Mouse (Mus musculus) hindbrain, embryonic 11.5 days (tissue): Measurements from ENCODE around the gene Mpl. TPM values are rescaled to one million over a fixed set of nuclear protein-coding genes. Genes with fewer than 3 reads are reported as not detected.

Experiments
- ATAC-seq: fragments of 200-750 bp; cut with Nextera tagmentation; 2 replicates; pipeline ENCODE4 v1.8.0; 2017; ENCODE audit warnings: mild to moderate bottlenecking, moderate TSS enrichment, moderate library complexity; ENCODE audit not compliant: low FRiP score
- DNase-seq: peaks from one replicate; pipeline ENCODE4 v3.0.0-alpha.2; 2015; ENCODE audit warnings: low spot score
- H3K27ac ChIP-seq: fragments of 300-500 bp; sonication (generic); 2 replicates; pipeline ENCODE4 v1.5.1; 2014; ENCODE audit warnings: mild to moderate bottlenecking, low read depth, low read length
- H3K27me3 ChIP-seq: fragments of 300-500 bp; sonication (generic); 2 replicates; pipeline ENCODE4 v1.6.1; 2014; ENCODE audit warnings: mild to moderate bottlenecking, low read length, moderate library complexity, mixed read lengths; ENCODE audit not compliant: control insufficient read depth, insufficient read depth
- H3K36me3 ChIP-seq: fragments of 300-500 bp; sonication (generic); 2 replicates; pipeline ENCODE4 v1.6.1; 2014; ENCODE audit warnings: mild to moderate bottlenecking, low read length, moderate library complexity, mixed read lengths; ENCODE audit not compliant: control insufficient read depth, insufficient read depth
- H3K4me1 ChIP-seq: fragments of 300-500 bp; sonication (generic); replicated peaks from 2 replicates; pipeline ENCODE4 v1.6.1; 2014; ENCODE audit warnings: low read length, mixed read lengths; ENCODE audit not compliant: control insufficient read depth, insufficient read depth
- H3K4me2 ChIP-seq: fragments of 300-500 bp; sonication (generic); replicated peaks from 2 replicates; pipeline ENCODE4 v1.6.1; 2014; ENCODE audit warnings: mild to moderate bottlenecking, low read depth, low read length
- H3K4me3 ChIP-seq: fragments of 300-500 bp; sonication (generic); 2 replicates; pipeline ENCODE4 v1.5.1; 2014; ENCODE audit warnings: low read depth, low read length
- H3K9ac ChIP-seq: fragments of 300-500 bp; sonication (generic); 2 replicates; pipeline ENCODE4 v1.6.1; 2014; ENCODE audit warnings: low read depth, low read length
- H3K9me3 ChIP-seq: fragments of 300-500 bp; sonication (generic); 2 replicates; pipeline ENCODE4 v1.6.1; 2016; ENCODE audit warnings: low read length; ENCODE audit not compliant: control insufficient read depth
- WGBS: fragments of 180-500 bp; shearing (Covaris S2); extraction: QIAGEN DNeasy Blood & Tissue Kit; methylation state at CpG from one replicate; pipeline ENCODE4 v1.1.7; 2014; 5-methylcytosine and 5-hydroxymethylcytosine counted together
- polyA plus RNA-seq: library from polyadenylated mRNA; unstranded; fragments of >200 nt; fragmentation: Nextera tagmentation; extraction: Ambion mirVana; gene quantifications from 2 replicates; pipeline ENCODE4 v1.2.1, GENCODE M21; 2014

Gene Mpl
- polyA plus RNA-seq, 1 experiment from 2014 or later, result 1.3 TPM

DNA sequence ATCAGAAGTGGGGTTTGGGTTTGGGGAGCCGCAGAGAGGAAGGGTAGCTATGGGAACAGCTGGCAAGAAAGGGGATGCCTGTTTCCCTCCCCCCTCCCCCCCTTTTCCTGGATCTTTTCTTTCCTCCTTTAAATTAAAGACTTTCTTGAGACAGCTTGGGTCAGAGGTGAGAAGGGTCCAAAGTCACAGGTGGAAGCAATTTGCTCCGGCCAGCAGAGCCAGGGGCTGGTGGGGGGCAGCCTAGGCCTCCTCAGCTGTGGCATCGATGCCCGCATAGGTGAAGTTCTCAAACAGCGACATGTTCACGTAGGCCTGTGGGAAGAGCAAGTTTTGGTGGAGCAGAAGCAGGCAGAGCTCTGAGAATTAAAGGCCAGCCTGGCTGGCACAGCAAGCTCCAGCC lies 14.0 kb upstream of the Mpl start:
- H3K36me3 ChIP-seq, result no peaks in the 10 kb centered on the region
- ATAC-seq (no peak), DNase-seq (no peak)
- no peaks in the 10 kb centered on the region for H3K4me1 ChIP-seq
- no peak overlapping the region for H3K4me3 ChIP-seq
- H3K27ac ChIP-seq, result no peak overlapping the region
- 65% methylated on average over 6 of the region's 6 CpGs for WGBS
- no peak overlapping the region for H3K4me2 ChIP-seq
- H3K9me3 ChIP-seq, result no peaks in the 10 kb centered on the region
- no peak overlapping the region for H3K9ac ChIP-seq
- no peaks in the 10 kb centered on the region for H3K27me3 ChIP-seq

DNA sequence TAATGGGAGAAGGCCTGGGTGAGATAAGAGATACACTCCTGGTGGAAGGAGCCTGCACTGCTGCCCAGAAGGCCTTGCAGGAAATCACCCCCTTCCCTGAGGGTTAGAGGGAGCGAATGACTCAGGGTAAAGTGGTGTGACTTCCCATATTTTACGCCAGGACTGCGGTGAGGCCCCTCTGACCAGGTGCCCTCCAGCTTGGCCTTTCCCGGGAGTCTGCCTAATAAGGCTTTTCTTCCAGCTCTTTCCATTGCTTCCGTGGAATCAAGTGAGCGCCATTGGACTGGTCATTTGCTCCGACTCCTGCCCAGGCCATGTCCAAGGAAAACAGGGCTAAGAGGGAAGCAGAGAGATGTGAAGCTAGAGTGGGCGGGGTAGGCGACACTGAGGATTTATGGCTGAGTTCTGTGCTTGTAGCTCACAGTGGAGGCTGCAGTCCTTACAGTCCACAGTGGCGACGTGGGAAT lies 8.4 kb upstream of the Mpl start:
- DNase-seq (no peak), ATAC-seq (no peak)
- Histone ChIP-seq H3K9me3 (no peaks in the 10 kb centered on the region), H3K4me3 (no peak overlapping the region), H3K27me3 (no peaks in the 10 kb centered on the region), H3K27ac (no peak overlapping the region), H3K9ac (no peak overlapping the region), H3K4me2 (no peak overlapping the region), H3K4me1 (no peaks in the 10 kb centered on the region), H3K36me3 (no peaks in the 10 kb centered on the region)
- 60% methylated on average over 10 of the region's 11 CpGs for WGBS

DNA sequence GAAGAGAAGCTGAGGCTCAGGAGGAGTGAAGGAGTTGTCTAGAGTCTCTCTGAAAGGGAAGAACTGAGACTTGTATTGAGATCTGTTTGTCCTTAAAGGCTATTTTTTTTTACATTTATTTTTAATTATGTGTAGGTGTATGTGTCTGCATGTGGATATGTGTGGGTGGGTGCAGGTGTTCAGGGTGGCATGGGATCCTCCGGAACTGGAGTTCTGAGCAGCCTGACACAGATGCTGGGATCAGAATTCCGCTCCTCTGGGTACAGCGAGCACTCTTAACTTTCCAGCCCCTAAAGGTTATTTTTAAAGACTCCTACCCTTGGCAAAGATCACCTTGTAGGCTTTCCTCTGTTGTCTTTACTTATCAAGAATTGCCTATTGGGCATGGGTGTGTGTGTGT lies 7.6 kb upstream of the Mpl start:
- H3K4me3 ChIP-seq, result no peak overlapping the region
- H3K27ac ChIP-seq, result no peak overlapping the region
- H3K9ac ChIP-seq, result no peak overlapping the region
- DNase-seq, result no peak
- no peaks in the 10 kb centered on the region for H3K36me3 ChIP-seq
- H3K9me3 ChIP-seq, result no peaks in the 10 kb centered on the region
- 97% methylated on average over 3 of the region's 3 CpGs for WGBS
- no peaks in the 10 kb centered on the region for H3K4me1 ChIP-seq
- H3K27me3 ChIP-seq, result no peaks in the 10 kb centered on the region
- H3K4me2 ChIP-seq, result no peak overlapping the region
- no peak for ATAC-seq

DNA sequence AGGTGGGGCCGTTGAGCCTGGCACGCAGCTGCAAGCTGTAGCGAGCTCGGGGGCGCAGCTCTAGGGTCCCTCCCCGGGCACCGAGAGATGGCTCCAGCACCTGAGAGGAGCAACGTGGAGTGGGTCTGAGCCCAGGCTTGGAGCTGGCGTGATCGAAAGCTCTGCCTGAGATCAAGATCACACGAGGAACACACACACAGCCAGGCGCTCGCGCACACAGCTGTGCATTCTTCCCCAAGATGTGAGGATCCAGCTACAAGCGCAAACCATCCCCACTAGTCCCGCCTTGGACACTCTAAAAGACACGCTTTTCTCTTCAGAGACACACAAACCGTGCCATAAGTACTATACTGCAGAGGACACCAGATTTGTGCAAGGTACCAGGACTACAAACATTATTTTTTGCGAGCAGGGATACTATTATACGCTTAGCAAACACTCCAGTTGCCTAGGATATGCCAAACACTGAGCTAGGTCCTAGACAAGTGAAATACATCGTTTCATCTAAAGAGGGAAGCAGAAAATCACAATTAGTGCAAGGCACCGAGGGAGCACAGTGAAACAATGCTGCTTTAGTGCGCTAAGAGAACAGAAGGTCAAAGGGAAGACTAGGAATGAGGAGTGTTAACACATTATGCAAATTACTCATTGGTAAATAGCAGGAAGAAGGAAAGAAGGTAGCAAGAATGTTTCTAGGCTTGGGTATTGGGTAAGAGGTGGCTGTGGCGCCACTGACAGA lies 10.7 kb downstream of the Mpl start:
- Histone ChIP-seq H3K36me3 (no peaks in the 10 kb centered on the region), H3K9me3 (no peaks in the 10 kb centered on the region), H3K27ac (no peak overlapping the region), H3K9ac (peak overlapping the region; percentile 49; the same call in 1 of the 2 replicates), H3K4me2 (peak overlapping the region; percentile 65), H3K27me3 (no peaks in the 10 kb centered on the region; the same call in 1 of the 2 replicates), H3K4me3 (peak overlapping the region; percentile 39), H3K4me1 (0 out of 2 replicates have a peak, but pooled peaks cover 3% of the 10 kb centered on the region)
- DNase-seq (peak; percentile 57), ATAC-seq (peak; percentile 36)
- WGBS, result 25% methylated on average over 24 of the region's 24 CpGs

DNA sequence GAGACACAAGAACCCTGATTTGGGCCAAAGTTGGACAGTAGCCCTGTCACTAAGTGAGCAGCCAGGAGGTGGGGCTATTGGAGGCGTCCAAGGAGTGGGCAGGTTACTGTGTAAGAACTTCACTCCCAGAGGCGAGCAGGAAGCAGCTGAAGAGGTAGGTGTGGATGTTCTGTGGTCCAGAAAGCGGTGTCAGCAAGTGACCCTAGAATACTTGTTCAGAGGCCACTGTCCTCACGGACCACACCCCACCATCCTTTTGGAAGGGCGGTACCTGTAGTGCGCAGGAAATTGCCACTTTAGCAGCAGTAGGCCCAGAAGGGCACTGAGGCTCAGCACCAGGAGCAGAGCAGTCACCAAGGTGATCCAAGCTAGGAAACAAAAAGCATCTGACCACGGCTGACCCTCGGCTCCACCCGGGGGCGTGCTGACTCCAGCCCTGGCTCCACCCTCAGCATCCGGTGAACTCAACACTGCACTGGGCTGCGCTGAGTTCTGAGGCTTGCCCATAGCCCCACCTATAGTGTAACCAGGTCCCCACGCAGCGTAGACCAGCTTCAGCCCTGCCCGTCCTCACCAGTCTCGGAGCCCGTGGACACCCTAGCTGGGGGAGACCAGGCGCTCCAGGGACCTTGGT lies 11.4 kb downstream of the Mpl start:
- Histone ChIP-seq H3K27me3 (no peaks in the 10 kb centered on the region; the same call in 1 of the 2 replicates), H3K9me3 (no peaks in the 10 kb centered on the region), H3K4me2 (peak overlapping the region; percentile 65), H3K36me3 (no peaks in the 10 kb centered on the region), H3K4me3 (peak overlapping the region; percentile 39), H3K27ac (no peak overlapping the region), H3K9ac (peak overlapping the region; percentile 49; the same call in 1 of the 2 replicates), H3K4me1 (0 out of 2 replicates have a peak, but pooled peaks cover 3% of the 10 kb centered on the region)
- peak; percentile 31 for DNase-seq
- 21% methylated on average over 18 of the region's 18 CpGs for WGBS
- peak; percentile 80 for ATAC-seq

DNA sequence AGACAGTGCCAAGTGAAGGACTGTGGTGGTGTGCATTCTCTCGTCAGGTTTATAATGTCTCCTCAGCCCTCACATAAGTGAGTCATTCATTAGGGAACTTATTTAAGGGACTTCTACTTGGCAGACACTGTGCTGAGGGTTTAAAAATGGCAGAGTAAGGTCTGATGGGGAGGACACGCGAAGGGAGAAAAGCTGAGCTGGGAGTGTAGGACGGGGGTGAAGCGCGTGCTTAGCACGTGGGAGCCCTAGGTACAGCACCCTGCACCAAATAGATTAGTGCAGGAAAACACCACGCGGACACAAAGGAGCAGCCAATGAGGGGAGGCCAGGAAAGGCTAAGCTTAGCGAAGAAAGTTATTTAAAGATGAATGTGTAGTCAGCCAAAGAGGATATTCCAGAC lies 12.2 kb downstream of the Mpl start:
- Histone ChIP-seq H3K4me1 (0 out of 2 replicates have a peak, but pooled peaks cover 3% of the 10 kb centered on the region), H3K27ac (no peak overlapping the region), H3K36me3 (no peaks in the 10 kb centered on the region), H3K4me3 (no peak overlapping the region), H3K27me3 (no peaks in the 10 kb centered on the region; the same call in 1 of the 2 replicates), H3K9ac (no peak overlapping the region), H3K9me3 (no peaks in the 10 kb centered on the region), H3K4me2 (no peak overlapping the region)
- ATAC-seq (no peak), DNase-seq (no peak)
- 84% methylated on average over 10 of the region's 10 CpGs for WGBS

DNA sequence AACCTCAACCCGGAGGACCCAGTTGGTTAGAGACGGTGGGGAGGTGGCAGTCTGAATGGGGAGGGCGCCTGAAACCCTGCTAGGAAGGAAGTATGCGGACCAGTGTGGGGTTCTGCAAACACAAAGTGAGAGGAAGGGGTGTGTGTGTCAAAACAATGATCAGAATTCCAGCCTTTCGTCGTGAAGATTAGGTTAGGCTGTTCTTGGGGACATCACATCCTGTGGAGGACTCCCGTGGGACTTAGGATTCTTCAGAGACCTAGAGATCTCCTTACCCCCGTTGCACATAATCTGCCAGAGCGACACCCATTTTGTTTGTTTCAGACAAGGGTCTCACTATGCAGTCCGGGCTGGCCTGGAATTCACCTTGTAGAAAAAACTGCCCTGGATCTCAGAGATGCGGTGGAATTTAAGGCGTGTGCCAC lies 19.5 kb downstream of the Mpl start:
- Histone ChIP-seq H3K4me3 (peak overlapping the region; percentile 69), H3K27ac (peak overlapping the region; percentile 79), H3K27me3 (no peaks in the 10 kb centered on the region), H3K9me3 (no peaks in the 10 kb centered on the region), H3K36me3 (0 out of 2 replicates have a peak, but pooled peaks cover 4% of the 10 kb centered on the region), H3K4me2 (peak overlapping the region; percentile 92), H3K9ac (peak overlapping the region; percentile 64), H3K4me1 (peaks cover 11% of the 10 kb centered on the region; the same call in 1 of the 2 replicates)
- 8% methylated on average over 12 of the region's 12 CpGs for WGBS
- DNase-seq, result peak; percentile 59
- peak; percentile 34; the same call in 1 of the 2 replicates for ATAC-seq

DNA sequence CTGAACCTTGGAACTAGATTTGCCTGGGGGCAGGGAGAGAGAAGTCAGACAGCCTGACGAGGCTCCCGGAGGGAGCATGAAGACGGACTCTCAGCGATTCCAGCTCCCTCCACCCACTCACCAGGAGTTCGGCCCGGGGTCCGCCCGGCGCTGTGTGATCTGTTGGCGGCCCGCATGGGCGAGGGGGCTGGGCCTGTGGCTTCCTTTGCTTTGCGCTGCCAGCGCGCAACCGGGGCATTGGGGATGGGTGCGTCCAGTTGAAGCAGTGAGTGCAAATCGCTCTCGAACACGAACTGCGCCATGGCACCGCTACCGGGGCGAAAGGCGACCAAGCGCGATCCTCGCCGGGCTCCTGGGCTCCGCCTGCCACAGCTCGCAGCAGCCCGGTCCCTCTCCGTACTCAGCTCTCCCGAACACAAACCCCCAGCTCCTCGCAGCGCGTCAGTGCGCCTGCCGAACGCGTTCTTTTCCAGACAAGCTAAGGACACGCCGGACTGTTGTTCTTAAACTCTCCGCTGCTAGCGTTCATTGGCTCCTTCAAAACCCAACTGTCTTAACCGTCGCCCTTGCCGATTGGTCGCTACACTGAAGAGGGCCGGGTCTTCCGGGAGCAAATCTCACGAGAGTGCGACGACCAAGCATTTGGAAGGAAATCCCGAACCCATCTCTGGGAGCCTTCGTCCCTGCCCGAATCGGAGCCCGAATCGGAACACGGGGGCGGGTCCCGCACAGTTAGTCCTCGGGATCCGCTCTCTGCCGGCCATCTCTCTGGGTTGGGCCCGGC lies 20.3 kb downstream of the Mpl start, which contains the start of gene Cdc20:
TSS of gene Cdc20 (minus strand) at position 533 of the 784 bp plus-strand sequence.
- Histone ChIP-seq H3K4me2 (peak within 1 kb of the TSS; percentile 92), H3K9me3 (no peaks in the 10 kb centered on the region), H3K27me3 (no peaks in the 10 kb centered on the region), H3K9ac (peak within 1 kb of the TSS; percentile 84), H3K4me3 (peak within 1 kb of the TSS; percentile 69), H3K36me3 (0 out of 2 replicates have a peak, but pooled peaks cover 9% of the 10 kb centered on the region), H3K27ac (peak within 1 kb of the TSS; percentile 79), H3K4me1 (peaks cover 11% of the 10 kb centered on the region; the same call in 1 of the 2 replicates)
- under 1% methylated on average over 67 of the region's 67 CpGs for WGBS
- ATAC-seq (peak; percentile 96), DNase-seq (peak; percentile 91)
